Mouse (Mus musculus): ENCODE data around the gene Trappc6b. TPM values are rescaled to one million over a fixed set of nuclear protein-coding genes. Genes with fewer than 3 reads are reported as not detected.

Gene Trappc6b
- polyA plus RNA-seq, 1 experiment = 140 TPM

DNA sequence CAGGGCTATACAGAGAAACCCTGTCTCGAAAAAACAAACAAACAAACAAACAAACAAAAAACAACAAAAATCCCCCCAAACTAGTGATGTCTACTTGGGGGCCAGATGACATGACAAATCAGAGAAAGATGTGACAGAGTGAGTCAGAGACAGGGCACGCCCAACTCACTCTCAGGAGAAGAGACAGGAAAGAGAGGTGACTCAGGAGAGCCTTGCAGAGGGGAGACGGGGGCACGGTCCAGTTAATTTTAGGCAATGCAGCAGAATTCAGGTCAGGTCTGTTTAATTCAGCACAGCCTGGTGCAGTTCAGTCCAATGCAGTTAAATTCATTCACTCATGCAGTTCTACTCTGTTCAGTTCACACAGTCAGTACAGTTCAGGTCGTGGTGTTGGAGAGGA lies 24.9 kb upstream of the Trappc6b start:
- WGBS = 82% methylated on average over 5 of the region's 5 CpGs
- no peak overlapping the region for H3K27ac ChIP-seq (ENCODE audit: insufficient read depth, low read length)
- H3K27me3 ChIP-seq (ENCODE audit: control insufficient read depth, insufficient read depth, low read length) = no peaks in the 10 kb centered on the region
- no peak for DNase-seq
- TF ChIP-seq CTCF (IDR thresholded peaks at IDR 0.05; ENCODE audit: borderline replicate concordance, insufficient read depth, low read depth, low read length) (no peak), POLR2A (IDR thresholded peaks at IDR 0.05; ENCODE audit: borderline replicate concordance, insufficient read depth, low read length) (no peak)
- H3K4me3 ChIP-seq (replicated peaks; ENCODE audit: insufficient read depth, low read depth, low read length) = no peak overlapping the region
- H3K4me1 ChIP-seq (ENCODE audit: control insufficient read depth, insufficient read depth, low read length) = no peaks in the 10 kb centered on the region

- TF ChIP-seq POLR2A (IDR thresholded peaks at IDR 0.05; ENCODE audit: borderline replicate concordance, insufficient read depth, low read length) = no peak
- TF ChIP-seq CTCF (IDR thresholded peaks at IDR 0.05; ENCODE audit: borderline replicate concordance, insufficient read depth, low read depth, low read length) = no peak
- no peaks in the 10 kb centered on the region for H3K27me3 ChIP-seq (ENCODE audit: control insufficient read depth, insufficient read depth, low read length)
- H3K27ac ChIP-seq (ENCODE audit: insufficient read depth, low read length) = no peak overlapping the region
- no peak overlapping the region for H3K4me3 ChIP-seq (replicated peaks; ENCODE audit: insufficient read depth, low read depth, low read length)
- DNase-seq = no peak
- no peaks in the 10 kb centered on the region for H3K4me1 ChIP-seq (ENCODE audit: control insufficient read depth, insufficient read depth, low read length)
- WGBS = 69% methylated on average over 5 of the region's 5 CpGs
Measured at GRCm38 (mm10) chr12:59084446-59084845, 23.2 kb upstream of the Trappc6b start.

DNA sequence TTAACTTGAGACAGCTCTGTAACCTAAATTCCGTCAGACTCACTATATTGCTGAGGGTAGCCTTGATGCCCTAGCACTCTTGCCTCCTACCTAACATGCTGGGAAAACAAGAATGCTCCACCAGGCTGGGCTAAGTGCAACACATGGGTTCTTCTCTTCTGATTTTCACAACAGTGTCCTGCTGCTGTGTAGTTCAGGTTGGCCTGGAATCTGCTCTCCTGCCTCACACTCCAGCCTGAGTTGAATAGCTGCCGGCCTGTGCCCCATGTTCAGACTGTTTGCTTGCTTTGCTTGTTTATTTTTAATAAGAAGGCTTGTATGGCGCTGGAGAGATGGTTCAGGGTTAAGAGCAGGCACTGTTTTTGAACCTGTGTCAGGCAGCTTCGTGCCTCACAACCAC lies 19.2 kb upstream of the Trappc6b start:
- H3K4me3 ChIP-seq (replicated peaks; ENCODE audit: insufficient read depth, low read depth, low read length) = no peak overlapping the region
- no peaks in the 10 kb centered on the region for H3K27me3 ChIP-seq (ENCODE audit: control insufficient read depth, insufficient read depth, low read length)
- no peaks in the 10 kb centered on the region for H3K4me1 ChIP-seq (ENCODE audit: control insufficient read depth, insufficient read depth, low read length)
- WGBS = 83% methylated on average over 4 of the region's 4 CpGs
- H3K27ac ChIP-seq (ENCODE audit: insufficient read depth, low read length) = no peak overlapping the region
- TF ChIP-seq POLR2A (IDR thresholded peaks at IDR 0.05; ENCODE audit: borderline replicate concordance, insufficient read depth, low read length) (no peak), CTCF (IDR thresholded peaks at IDR 0.05; ENCODE audit: borderline replicate concordance, insufficient read depth, low read depth, low read length) (no peak)
- no peak for DNase-seq

DNA sequence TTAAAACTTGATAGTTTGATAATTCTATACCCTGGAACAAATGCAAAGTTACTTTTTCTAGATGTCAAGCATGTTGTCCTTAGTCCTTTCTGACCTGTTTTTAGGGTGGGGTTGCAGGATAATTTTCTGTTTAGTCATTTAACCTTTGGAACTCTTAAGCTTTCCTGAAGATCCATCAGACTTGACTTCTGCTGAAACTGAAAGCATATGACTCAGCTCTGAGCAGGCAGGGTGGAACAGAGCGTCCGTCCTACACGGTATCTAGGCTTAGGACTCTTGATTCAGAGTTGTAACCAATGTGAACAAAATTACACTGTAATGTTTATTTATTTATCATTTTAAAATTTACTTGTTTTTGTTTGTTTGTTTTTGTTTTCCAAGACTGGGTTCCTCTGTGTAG lies 16.6 kb upstream of the Trappc6b start:
- Histone ChIP-seq H3K27me3 (ENCODE audit: control insufficient read depth, insufficient read depth, low read length) (no peaks in the 10 kb centered on the region), H3K4me1 (ENCODE audit: control insufficient read depth, insufficient read depth, low read length) (no peaks in the 10 kb centered on the region), H3K27ac (ENCODE audit: insufficient read depth, low read length) (no peak overlapping the region), H3K4me3 (replicated peaks; ENCODE audit: insufficient read depth, low read depth, low read length) (no peak overlapping the region)
- TF ChIP-seq POLR2A (IDR thresholded peaks at IDR 0.05; ENCODE audit: borderline replicate concordance, insufficient read depth, low read length) (no peak), CTCF (IDR thresholded peaks at IDR 0.05; ENCODE audit: borderline replicate concordance, insufficient read depth, low read depth, low read length) (no peak)
- no peak for DNase-seq
- WGBS = 93% methylated on average over 3 of the region's 3 CpGs

DNA sequence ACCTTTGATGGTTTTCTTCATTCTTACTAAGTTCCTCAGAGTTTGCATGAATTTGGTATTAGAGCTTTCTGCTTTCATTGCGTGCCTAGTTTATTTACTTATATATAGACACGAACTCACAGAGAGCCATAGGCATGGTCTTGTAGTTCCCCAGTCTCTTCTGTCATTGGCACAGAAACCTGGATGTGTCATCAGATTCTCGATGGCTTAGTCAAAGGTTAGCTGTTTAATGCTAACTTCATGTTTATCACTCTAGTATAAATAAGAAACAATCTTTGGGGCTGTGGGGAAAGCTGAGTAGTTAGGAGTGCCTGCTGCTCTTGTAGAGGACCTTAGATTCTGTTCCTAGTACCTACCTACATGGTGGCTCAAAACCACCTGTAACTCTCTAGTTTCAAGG lies 15.7 kb upstream of the Trappc6b start:
- no peak for DNase-seq
- Histone ChIP-seq H3K27me3 (ENCODE audit: control insufficient read depth, insufficient read depth, low read length) (no peaks in the 10 kb centered on the region), H3K4me1 (ENCODE audit: control insufficient read depth, insufficient read depth, low read length) (no peaks in the 10 kb centered on the region), H3K4me3 (replicated peaks; ENCODE audit: insufficient read depth, low read depth, low read length) (no peak overlapping the region), H3K27ac (ENCODE audit: insufficient read depth, low read length) (no peak overlapping the region)
- 90% methylated on average over 3 of the region's 3 CpGs for WGBS
- TF ChIP-seq POLR2A (IDR thresholded peaks at IDR 0.05; ENCODE audit: borderline replicate concordance, insufficient read depth, low read length) = no peak
- TF ChIP-seq CTCF (IDR thresholded peaks at IDR 0.05; ENCODE audit: borderline replicate concordance, insufficient read depth, low read depth, low read length) = no peak

DNA sequence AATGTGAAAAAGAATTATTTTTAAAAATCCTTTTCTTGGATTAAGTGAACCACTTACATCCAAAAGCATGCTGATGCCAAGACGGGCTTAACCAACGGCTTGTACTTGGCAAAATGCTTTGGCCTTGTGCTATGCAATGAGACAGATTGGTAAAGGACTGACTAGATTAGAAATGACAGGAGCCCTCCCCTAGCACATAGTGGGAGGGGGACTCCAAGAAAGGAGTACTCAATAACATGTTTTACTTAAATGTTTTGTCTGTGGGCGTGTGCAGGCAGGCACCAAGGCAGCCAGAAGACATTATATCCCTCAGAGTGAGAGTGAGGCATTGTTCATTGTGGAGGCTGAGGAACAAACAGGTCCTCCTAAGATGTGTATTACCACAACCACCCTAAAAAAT lies 12.8 kb upstream of the Trappc6b start:
- WGBS = 19% methylated on average over 3 of the region's 3 CpGs
- no peak for DNase-seq

GRCm38 (mm10) chr12:59072286-59072685 lies 11.0 kb upstream of the Trappc6b start:
- H3K4me1 ChIP-seq (ENCODE audit: control insufficient read depth, insufficient read depth, low read length) = peaks cover 5% of the 10 kb centered on the region; the same call in 1 of the 2 replicates
- 89% methylated on average over 11 of the region's 11 CpGs for WGBS
- no peaks in the 10 kb centered on the region for H3K27me3 ChIP-seq (ENCODE audit: control insufficient read depth, insufficient read depth, low read length)
- no peak overlapping the region for H3K27ac ChIP-seq (ENCODE audit: insufficient read depth, low read length)
- TF ChIP-seq POLR2A (IDR thresholded peaks at IDR 0.05; ENCODE audit: borderline replicate concordance, insufficient read depth, low read length) (no peak), CTCF (IDR thresholded peaks at IDR 0.05; ENCODE audit: borderline replicate concordance, insufficient read depth, low read depth, low read length) (no peak)
- DNase-seq = no peak
- H3K4me3 ChIP-seq (replicated peaks; ENCODE audit: insufficient read depth, low read depth, low read length) = no peak overlapping the region

More for the DNA sequence above, 12.8 kb upstream of the Trappc6b start:
- Histone ChIP-seq H3K27ac (ENCODE audit: insufficient read depth, low read length) (no peak overlapping the region), H3K27me3 (ENCODE audit: control insufficient read depth, insufficient read depth, low read length) (no peaks in the 10 kb centered on the region), H3K4me3 (replicated peaks; ENCODE audit: insufficient read depth, low read depth, low read length) (no peak overlapping the region), H3K4me1 (ENCODE audit: control insufficient read depth, insufficient read depth, low read length) (no peaks in the 10 kb centered on the region)
- no peak for TF ChIP-seq POLR2A (IDR thresholded peaks at IDR 0.05; ENCODE audit: borderline replicate concordance, insufficient read depth, low read length)
- TF ChIP-seq CTCF (IDR thresholded peaks at IDR 0.05; ENCODE audit: borderline replicate concordance, insufficient read depth, low read depth, low read length) = no peak

DNA sequence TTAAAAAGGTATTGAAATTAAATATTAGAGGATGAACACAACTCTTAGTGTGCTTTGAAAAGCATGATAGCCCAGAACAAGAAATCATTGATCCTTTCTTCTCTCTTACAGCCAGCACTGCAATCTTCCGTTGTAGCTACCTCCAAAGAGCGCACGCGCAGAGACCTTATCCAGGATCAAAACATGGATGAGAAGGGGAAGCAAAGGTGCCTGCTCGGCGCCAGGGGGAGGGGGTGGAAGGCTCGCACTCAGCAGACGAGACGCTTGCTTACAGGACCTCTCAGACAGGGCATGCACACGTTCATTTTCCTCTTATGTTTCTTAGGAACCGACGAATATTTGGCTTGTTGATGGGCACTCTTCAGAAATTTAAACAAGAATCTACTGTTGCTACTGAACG lies 7.5 kb upstream of the Trappc6b start:
- Histone ChIP-seq H3K27ac (ENCODE audit: insufficient read depth, low read length) (no peak overlapping the region), H3K27me3 (ENCODE audit: control insufficient read depth, insufficient read depth, low read length) (no peaks in the 10 kb centered on the region), H3K4me3 (replicated peaks; ENCODE audit: insufficient read depth, low read depth, low read length) (no peak overlapping the region), H3K4me1 (ENCODE audit: control insufficient read depth, insufficient read depth, low read length) (peaks cover 5% of the 10 kb centered on the region; the same call in 1 of the 2 replicates)
- TF ChIP-seq CTCF (IDR thresholded peaks at IDR 0.05; ENCODE audit: borderline replicate concordance, insufficient read depth, low read depth, low read length) = no peak
- TF ChIP-seq POLR2A (IDR thresholded peaks at IDR 0.05; ENCODE audit: borderline replicate concordance, insufficient read depth, low read length) = no peak
- WGBS = 90% methylated on average over 13 of the region's 13 CpGs
- no peak for DNase-seq

Measured in cerebellum, adult 2 months (tissue).